Mouse (Mus musculus) stomach, postnatal 0 days (tissue): Measurements from ENCODE around the gene Moxd1. TPM values are rescaled to one million over a fixed set of nuclear protein-coding genes. Genes with fewer than 3 reads are reported as not detected.

Experiments used
- ATAC-seq: fragments of 200-750 bp; cut with Nextera tagmentation; 2 replicates; pipeline ENCODE4 v1.8.0; 2017; ENCODE audit not compliant: low FRiP score, low TSS enrichment
- DNase-seq: peaks from one replicate; pipeline ENCODE4 v3.0.0-alpha.2; 2016; ENCODE audit warnings: low spot score
- H3K27ac ChIP-seq: fragments of 300-500 bp; sonication (generic); replicated peaks from 2 replicates; pipeline ENCODE4 v1.5.1; 2014; ENCODE audit warnings: mild to moderate bottlenecking, control low read depth
- H3K27me3 ChIP-seq: fragments of 300-500 bp; sonication (generic); 2 replicates; pipeline ENCODE4 v1.6.1; 2014; ENCODE audit warnings: low read length; ENCODE audit not compliant: control insufficient read depth, insufficient read depth
- H3K36me3 ChIP-seq: fragments of 300-500 bp; sonication (generic); 2 replicates; pipeline ENCODE4 v1.6.1; 2014; ENCODE audit warnings: low read length, mixed read lengths; ENCODE audit not compliant: control insufficient read depth, insufficient read depth
- H3K4me1 ChIP-seq: fragments of 300-500 bp; sonication (generic); replicated peaks from 2 replicates; pipeline ENCODE4 v1.6.1; 2014; ENCODE audit warnings: antibody characterized with exemption; ENCODE audit not compliant: control insufficient read depth, insufficient read depth
- H3K4me2 ChIP-seq: fragments of 300-500 bp; sonication (generic); replicated peaks from 2 replicates; pipeline ENCODE4 v1.6.1; 2014; ENCODE audit warnings: low read depth, mild to moderate bottlenecking, control low read depth, moderate library complexity
- H3K4me3 ChIP-seq: fragments of 300-500 bp; sonication (generic); 2 replicates; pipeline ENCODE4 v1.5.1; 2014; ENCODE audit warnings: low read depth, low read length, control low read depth
- H3K9ac ChIP-seq: fragments of 300-500 bp; sonication (generic); 2 replicates; pipeline ENCODE4 v1.6.1; 2014; ENCODE audit warnings: mild to moderate bottlenecking, low read length, control low read depth, mixed read lengths
- H3K9me3 ChIP-seq: fragments of 300-500 bp; sonication (generic); 2 replicates; pipeline ENCODE4 v1.6.1; 2016; ENCODE audit warnings: low read length; ENCODE audit not compliant: control insufficient read depth
- CTCF ChIP-seq: IDR thresholded peaks from 2 replicates; pipeline ENCODE4 v1.5.1; 2016; ENCODE audit warnings: antibody characterized with exemption, low read depth, mild to moderate bottlenecking, moderate library complexity
- EP300 ChIP-seq: optimal IDR thresholded peaks from 2 replicates; pipeline ENCODE3; 2016; ENCODE audit warnings: antibody characterized with exemption
- WGBS: fragments of 180-500 bp; shearing (Covaris S2); extraction: QIAGEN DNeasy Blood & Tissue Kit; methylation state at CpG from one replicate; pipeline ENCODE4 v1.1.7; 2014; 5-methylcytosine and 5-hydroxymethylcytosine counted together
- polyA plus RNA-seq: library from polyadenylated mRNA; unstranded; fragments of >200 nt; fragmentation: Nextera tagmentation; extraction: Ambion mirVana; gene quantifications from 2 replicates; pipeline ENCODE4 v1.2.1, GENCODE M21; 2015

Moxd1 gene
- polyA plus RNA-seq, 1 experiment from 2014 or later, result 3.5 TPM

DNA sequence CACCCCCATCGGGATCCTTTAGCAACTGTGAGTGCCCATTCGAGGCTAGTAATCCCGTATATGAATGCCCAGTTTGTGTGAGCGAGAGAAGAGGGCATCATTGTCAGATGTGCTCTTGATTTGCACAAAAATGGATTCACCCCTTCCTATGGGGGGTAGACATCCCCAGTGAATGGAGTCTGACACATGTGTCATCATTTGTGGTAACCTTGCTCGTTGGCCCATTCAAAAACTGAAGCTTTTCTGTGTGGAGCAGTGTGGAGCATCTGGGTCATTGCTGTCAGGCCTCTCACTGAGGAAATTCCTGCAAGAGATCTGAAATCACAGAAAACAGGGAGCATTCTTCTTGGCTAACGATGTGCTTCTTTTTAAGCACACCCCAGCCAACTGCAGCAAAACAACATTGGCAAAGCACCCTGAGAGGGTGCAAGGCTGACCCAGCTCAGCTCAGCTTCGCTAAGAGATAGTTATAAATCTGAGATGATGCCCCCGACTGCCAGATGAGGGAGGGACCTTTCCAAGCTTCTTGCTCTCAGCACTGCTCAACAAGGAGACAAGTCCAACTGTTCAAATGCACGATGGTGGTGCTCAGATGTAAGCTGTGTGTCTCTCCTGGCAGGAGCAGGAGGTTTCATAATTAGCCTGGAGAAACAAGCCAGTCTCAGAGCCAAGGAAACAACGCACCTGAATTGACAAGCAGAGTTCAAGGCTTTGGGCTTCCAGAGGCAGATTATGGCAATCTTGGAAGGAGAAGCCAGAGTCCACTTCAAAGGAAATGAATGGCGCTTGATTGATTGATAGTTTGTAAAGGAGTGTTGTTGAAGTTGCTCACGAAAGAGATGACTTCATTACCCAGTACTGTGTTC is 5.2 kb downstream of the Moxd1 start:
- H3K4me1 ChIP-seq, result no peaks in the 10 kb centered on the region; the same call in 1 of the 2 replicates
- H3K9me3 ChIP-seq, result no peaks in the 10 kb centered on the region
- H3K36me3 ChIP-seq, result no peaks in the 10 kb centered on the region
- no peaks in the 10 kb centered on the region for H3K27me3 ChIP-seq
- TF ChIP-seq EP300 (no peak), CTCF (no peak)
- no peak overlapping the region for H3K9ac ChIP-seq
- no peak overlapping the region for H3K4me2 ChIP-seq
- H3K27ac ChIP-seq, result no peak overlapping the region
- no peak for ATAC-seq
- DNase-seq, result no peak
- H3K4me3 ChIP-seq, result no peak overlapping the region
- 66% methylated on average over 12 of the region's 12 CpGs for WGBS

DNA sequence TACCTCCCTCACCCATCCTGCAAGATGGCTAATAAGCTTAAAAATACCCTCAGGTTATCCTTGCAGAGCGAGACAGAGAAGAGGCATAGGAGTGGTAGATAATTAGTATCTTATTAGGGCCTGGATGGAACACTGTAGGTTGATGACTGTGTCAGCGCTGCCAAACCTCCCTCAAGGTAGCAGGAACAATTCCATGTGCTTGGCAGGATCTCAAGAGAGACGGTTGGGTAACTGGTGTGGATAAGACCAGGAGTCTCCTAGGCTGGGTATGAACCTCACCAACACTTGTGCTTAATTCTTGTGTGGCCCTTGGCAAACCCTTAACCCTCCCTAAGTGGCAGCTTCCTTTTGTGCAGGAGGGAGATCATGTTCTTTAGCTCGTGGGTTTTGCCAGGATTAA is 9.0 kb downstream of the Moxd1 start:
- ATAC-seq, result no peak
- Histone ChIP-seq H3K27me3 (no peaks in the 10 kb centered on the region), H3K36me3 (no peaks in the 10 kb centered on the region), H3K9ac (no peak overlapping the region), H3K9me3 (no peaks in the 10 kb centered on the region), H3K4me2 (no peak overlapping the region), H3K4me3 (no peak overlapping the region), H3K27ac (no peak overlapping the region), H3K4me1 (no peaks in the 10 kb centered on the region)
- no peak for DNase-seq
- TF ChIP-seq EP300, result no peak
- no peak for TF ChIP-seq CTCF
- WGBS, result 63% methylated on average over 4 of the region's 4 CpGs

DNA sequence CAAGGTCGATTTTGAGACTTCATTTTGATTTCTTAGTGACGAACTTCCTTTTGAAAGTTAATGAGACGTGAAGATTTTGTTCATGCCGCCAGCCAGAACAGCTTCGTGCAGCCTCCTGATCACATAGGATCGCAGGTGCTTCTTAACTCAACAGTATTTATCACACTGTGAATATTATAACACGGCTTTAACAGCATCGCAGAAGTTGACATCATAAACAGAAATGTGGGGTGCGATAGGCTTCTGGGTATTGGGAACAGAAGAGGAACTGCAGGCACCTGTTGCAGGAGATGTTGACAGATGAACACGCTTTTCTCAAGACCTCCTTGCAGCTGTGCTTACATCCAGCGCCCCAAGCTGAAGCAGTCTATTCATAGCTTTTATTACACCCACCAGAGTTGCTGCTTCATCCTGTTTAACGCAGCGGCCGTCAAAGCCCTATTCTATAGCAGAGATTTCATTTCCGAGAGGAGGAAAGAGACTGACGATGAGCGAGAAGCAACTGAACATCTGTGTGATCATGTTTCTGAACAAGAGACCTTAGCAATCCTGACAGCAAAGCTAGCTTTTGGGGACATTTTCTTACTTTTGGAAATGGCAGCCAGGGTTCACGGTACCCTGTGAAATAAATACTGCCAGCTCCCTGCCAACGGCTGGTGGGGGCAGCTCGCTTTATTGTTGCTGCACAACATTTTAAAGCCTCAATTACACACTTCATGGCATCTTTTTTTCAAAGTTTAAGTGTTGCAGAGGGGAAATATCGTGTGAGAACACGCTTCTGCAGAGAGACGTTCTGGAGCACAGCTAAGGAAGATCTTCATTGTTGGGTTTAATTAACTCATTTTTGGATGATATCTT is 12.3 kb downstream of the Moxd1 start:
- H3K9ac ChIP-seq, result no peak overlapping the region
- no peak for ATAC-seq
- H3K9me3 ChIP-seq, result no peaks in the 10 kb centered on the region
- H3K4me1 ChIP-seq, result no peaks in the 10 kb centered on the region
- no peak for DNase-seq
- no peak overlapping the region for H3K4me3 ChIP-seq
- TF ChIP-seq EP300 (no peak), CTCF (no peak)
- H3K36me3 ChIP-seq, result no peaks in the 10 kb centered on the region
- WGBS, result 70% methylated on average over 23 of the region's 23 CpGs
- no peaks in the 10 kb centered on the region for H3K27me3 ChIP-seq
- no peak overlapping the region for H3K27ac ChIP-seq
- H3K4me2 ChIP-seq, result no peak overlapping the region

DNA sequence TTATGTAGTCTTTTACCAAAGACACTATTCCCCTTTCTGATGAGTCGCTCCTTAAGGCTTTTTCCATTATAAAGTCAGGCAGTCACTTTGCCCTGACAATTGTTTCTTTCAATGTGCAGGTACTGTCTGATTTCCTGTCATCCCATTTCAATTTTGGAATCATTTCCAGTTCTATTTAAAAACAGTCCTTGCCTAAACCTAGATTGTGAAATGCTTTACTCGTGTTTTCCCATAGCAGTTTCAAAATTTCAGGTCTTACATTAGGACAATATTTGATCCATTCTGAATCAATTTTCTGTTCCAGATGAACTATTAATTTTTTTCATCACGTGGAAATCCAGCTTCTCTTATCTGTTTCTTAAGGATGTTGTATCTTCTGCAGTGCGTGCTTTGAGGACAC is 23.5 kb downstream of the Moxd1 start:
- no peak overlapping the region for H3K9ac ChIP-seq
- DNase-seq (no peak), ATAC-seq (no peak)
- TF ChIP-seq CTCF, result no peak
- TF ChIP-seq EP300, result no peak
- H3K27ac ChIP-seq, result no peak overlapping the region
- no peaks in the 10 kb centered on the region for H3K27me3 ChIP-seq
- H3K36me3 ChIP-seq, result no peaks in the 10 kb centered on the region
- H3K9me3 ChIP-seq, result no peaks in the 10 kb centered on the region
- no peak overlapping the region for H3K4me2 ChIP-seq
- 81% methylated on average over 4 of the region's 4 CpGs for WGBS
- no peaks in the 10 kb centered on the region for H3K4me1 ChIP-seq
- H3K4me3 ChIP-seq, result no peak overlapping the region

DNA sequence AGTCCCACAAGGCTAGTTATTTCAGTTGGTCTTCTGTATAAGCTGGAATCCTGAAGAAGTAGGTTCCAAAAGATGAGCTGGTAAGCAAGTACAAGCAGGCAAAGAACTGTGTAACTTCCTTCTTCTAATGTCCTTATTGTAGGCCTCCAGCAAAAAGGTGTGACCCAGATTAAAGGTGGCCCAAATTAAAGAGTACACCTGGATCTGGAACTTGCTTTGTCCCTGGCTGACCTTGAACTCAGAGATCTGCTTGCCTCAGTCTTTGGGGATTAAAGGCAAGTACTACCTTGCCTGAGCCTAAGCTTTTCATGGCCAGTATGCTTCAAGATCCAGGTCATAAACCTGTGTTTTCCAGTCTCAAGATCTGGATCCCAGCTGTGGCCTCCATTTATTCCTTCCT is 24.8 kb downstream of the Moxd1 start:
- Histone ChIP-seq H3K27me3 (no peaks in the 10 kb centered on the region), H3K36me3 (no peaks in the 10 kb centered on the region), H3K4me3 (no peak overlapping the region), H3K9me3 (no peaks in the 10 kb centered on the region), H3K27ac (no peak overlapping the region), H3K4me1 (no peaks in the 10 kb centered on the region), H3K9ac (no peak overlapping the region), H3K4me2 (no peak overlapping the region)
- no peak for DNase-seq
- no peak for ATAC-seq
- no peak for TF ChIP-seq EP300

DNA sequence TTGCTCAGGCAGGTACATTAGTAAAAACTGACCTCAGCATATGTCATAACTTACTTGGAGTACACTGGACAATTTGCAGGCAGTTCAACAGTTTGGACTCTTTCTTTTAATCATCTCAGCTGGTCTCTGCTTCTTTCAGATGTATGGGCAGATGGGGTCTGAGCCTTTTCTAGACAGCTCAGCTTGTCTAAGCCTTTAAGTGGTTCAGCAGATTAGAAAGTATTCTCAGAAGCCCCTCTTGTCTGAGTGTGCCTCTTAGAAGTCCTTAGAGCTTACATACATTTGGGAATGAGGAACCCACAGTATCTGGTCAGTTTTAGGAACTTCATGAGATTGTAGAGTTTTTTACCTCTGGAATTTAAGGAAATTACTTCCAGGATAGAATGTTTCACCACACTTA is 28.3 kb downstream of the Moxd1 start:
- Histone ChIP-seq H3K4me3 (no peak overlapping the region), H3K4me2 (no peak overlapping the region), H3K9me3 (no peaks in the 10 kb centered on the region), H3K27me3 (no peaks in the 10 kb centered on the region), H3K36me3 (no peaks in the 10 kb centered on the region), H3K4me1 (no peaks in the 10 kb centered on the region), H3K9ac (no peak overlapping the region), H3K27ac (no peak overlapping the region)
- no peak for ATAC-seq
- no peak for DNase-seq
- no peak for TF ChIP-seq EP300
- no peak for TF ChIP-seq CTCF
